Mouse (Mus musculus): ENCODE measurements around the gene Tnks2.

Tnks2 gene

DNA sequence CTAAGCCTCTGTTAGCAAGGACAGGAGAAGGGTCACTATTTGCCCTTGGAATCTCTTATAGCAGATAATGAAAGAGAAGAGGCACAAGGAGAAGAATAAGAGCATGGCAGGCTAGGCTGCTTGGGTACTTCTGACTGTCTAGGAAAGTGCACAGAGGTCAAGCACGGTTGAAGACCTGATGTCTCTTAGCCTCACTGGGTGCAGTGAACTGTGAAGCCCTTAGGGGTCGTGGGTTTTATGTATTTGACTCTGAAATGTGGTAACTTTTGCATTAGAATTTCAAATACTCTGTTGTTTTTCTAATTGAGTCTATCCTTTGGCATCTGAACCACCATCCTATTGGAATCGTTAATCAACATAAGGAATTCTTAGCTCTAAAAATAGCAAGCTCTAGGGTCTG, 53.7 kb downstream of the Tnks2 start:
- intact Hi-C loops (cut with DNase I): loop anchor here (10.0 kb wide), 1 partner anchor 97 kb away; no protein-coding TSS in a partner anchor

DNA sequence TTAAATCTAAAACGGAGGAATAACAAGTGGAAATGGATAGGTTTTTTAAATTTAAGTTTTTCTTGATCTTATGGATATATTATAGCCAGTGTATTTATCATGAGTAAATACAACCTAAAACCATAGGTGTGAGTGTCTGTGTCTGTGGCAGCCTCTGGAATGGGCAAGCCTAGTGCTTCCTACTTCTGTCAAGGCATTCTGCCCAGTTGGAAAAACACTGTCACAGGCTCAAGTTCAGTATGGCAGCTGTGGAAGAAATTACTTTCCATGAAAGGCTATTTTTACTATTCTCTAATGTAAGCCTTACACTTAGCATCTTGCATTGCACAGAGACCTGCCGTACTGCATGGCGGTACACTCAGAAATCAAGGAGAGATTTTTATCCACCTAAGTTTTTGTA, 57.7 kb downstream of the Tnks2 start:
- intact Hi-C loops (cut with DNase I): no loop called here

- intact Hi-C loops (cut with DNase I): loop anchor here (5.0 kb wide), 2 partner anchors 50 to 80 kb away; no protein-coding TSS in a partner anchor
These were observed 62.9 kb downstream of the Tnks2 start for GRCm38 (mm10) chr19:36896791-36897569.

DNA sequence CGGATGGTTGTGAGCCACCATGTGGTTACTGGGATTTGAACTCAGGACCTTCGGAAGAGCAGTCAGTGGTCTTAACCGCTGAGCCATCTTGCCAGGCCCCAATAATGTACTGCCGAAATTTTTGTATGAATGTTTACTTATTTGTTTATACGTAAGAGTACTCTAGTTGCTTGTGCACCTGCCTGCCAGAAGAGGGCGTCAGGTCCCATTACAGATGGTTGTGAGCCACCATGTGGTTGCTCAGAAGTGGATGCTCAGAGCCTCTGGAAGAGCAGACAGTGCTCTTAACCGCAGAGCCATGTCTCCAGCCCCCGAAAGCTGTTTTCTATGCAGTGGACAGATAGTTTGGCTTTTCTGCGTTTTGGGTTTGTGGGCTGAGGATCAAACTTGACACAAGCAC, 63.7 kb downstream of the Tnks2 start:
- intact Hi-C loops (cut with DNase I): loop anchor here (2.0 to 5.0 kb wide), 3 partner anchors 23 to 80 kb away; no protein-coding TSS in a partner anchor

DNA sequence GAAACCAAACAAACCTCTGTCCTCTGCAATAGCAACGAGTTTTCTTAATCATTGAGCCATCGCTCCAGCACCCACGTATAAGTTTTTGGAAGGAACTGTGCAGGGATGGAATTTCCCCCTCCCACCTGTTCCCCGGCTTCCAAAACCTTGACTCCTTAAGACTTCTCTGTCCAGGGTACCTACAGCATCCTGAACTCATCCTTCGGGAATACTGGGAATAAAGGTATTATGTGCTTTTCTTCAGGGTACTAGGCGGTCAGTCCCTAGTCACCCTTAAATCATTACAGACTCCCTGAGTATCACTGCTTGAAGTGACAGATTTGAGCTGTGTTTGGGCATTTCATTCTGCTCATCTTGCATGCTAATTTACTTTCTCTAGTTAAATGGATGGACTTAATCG, 69.3 kb downstream of the Tnks2 start:
- intact Hi-C loops (cut with DNase I): no loop called here

- intact Hi-C loops (cut with DNase I): no loop called here
These were observed 70.4 kb downstream of the Tnks2 start for GRCm38 (mm10) chr19:36904211-36905007.

DNA sequence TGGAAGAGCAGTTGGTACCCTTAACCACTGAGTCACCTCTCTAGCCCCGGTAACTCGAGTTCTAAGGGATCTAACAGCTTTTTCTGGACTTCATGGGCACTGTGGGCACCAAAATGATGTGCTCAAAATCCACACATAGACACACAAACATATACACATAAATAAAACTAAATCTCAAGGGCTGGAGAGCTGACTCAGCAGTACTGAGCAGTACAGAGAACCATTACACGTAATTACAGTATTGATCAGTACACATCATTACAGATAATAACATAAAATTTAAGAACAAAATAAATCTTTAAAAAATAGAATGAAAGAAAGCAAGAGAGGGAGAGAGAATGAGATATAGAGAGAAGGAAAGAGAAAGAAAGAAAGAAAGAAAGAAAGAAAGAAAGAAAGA, 75.1 kb downstream of the Tnks2 start:
- intact Hi-C loops (cut with DNase I): no loop called here

DNA sequence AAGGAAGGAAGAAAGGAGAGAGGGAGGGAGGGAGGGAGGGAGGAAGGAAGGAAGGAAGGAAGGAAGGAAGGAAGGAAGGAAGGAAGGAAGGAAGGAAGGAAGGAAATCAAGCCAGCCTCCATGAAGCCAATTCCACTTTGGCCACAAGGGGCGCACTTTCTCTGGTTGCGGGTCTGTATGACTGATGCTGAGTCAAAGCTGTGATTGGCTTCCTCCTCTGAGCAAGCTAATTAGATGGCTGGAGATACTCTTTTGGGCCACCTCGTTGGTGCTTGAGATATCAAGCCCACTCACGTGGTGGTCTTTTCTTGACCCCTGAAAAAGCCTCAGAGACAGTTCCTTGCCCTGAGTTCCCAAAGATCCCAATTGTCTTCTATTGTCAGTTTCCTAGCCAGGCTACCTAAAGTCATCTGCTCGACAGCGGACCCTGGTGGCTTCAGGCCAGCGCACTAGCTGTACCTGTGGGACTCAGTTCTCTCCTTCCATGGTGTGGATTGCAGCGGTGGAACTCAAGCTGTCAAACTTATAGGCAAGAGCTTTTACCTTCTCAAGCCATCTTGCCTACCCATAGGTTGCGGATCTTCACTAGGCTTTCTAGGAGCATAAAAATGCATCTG, 75.8 kb downstream of the Tnks2 start:
- intact Hi-C loops (cut with DNase I): no loop called here

GRCm38 (mm10) chr19:36910424-36911045, 76.5 kb downstream of the Tnks2 start:
- intact Hi-C loops (cut with DNase I): no loop called here

DNA sequence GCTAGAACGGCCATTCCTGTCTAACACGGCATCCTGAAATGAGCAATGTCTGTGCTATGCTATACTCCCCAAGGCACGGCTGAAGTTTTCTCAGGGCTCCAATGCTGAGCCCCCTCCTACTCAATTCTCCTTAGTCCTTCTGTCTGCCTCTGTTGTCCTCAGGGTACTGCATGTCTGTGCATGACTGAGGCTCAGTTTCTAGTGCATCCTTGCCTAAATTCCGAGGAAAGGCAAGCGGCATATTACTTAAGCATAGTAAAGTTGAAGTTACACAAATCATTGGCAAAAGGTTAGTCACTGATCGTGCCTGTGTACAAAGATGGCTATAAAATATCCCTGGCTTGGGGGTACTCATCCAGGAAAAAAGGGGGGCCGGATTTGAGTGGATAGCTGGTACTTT, 79.0 kb downstream of the Tnks2 start:
- intact Hi-C loops (cut with DNase I): no loop called here

DNA sequence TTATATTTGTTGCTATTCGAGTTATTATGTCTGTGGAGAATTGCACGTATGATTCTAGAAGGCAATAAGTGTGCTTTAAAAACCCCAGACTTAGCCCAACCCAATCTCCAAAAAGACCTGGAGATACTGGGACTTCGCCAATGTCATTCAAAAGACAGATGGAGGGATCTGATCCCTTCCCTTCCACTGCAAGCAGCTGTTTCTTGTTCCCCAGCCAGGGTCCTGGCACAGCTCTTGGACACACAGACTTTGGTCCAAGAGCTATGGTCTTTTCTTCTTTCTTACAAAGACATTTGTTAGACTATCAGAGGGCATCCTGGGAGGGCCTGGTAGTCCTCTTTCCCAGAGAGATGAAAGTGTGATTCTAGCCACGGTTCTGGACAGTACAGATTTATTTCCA, 82.2 kb downstream of the Tnks2 start:
- intact Hi-C loops (cut with DNase I): loop anchor here (5.0 kb wide), 1 partner anchor 99 kb away; no protein-coding TSS in a partner anchor

DNA sequence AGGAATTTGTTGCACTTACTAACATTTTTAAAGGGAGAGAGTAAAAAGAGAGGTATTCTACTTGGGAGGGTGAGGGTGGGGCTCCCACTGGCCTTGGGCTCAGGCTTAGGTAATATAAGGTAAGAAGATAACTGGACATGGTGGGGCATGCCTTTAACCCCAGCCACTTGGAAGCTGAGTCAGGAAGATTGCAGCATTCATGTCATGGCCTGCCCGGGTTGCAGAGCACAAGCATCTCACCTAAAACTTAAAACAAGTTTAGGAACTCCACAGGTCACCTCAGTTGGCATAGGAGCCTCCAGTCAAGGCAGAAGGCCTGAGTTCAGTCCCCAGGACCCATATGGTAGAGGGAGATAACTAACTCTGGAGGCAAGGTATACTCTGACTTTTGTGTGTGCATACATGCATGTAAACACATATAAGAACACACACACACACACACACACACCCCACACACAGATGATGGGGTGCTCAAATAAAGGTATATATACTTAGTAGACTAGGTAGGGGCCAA, 82.9 kb downstream of the Tnks2 start:
- intact Hi-C loops (cut with DNase I): loop anchor here (5.0 kb wide), 1 partner anchor 100 kb away; no protein-coding TSS in a partner anchor

- intact Hi-C loops (cut with DNase I): loop anchor here (5.0 kb wide), 1 partner anchor 101 kb away; no protein-coding TSS in a partner anchor
These were observed 84.6 kb downstream of the Tnks2 start for GRCm38 (mm10) chr19:36918441-36919301.

DNA sequence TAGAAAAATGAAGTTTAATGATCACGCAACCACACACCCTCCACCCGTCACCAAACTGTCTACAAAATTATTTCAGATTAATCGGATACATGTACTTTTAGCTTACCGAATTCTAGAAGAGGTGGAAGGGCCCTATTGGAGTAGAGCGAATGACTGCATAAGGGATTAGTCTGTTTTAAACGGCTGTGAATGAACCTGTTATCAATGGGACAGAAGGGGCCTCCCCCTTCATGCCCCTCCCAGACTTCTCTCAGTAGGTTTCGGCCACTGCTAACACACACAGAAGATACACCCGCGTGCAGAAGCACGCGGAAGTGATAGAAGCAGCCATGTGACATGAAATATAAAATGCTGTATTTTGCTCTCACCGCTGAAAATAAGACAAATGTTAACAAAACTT, 85.4 kb downstream of the Tnks2 start, which contains the start of gene Fgfbp3:
Fgfbp3 (minus strand) TSS at position 150 of the 400 bp plus-strand sequence.
- intact Hi-C loops (cut with DNase I): loop anchor here (5.0 kb wide), 1 partner anchor 102 kb away; no protein-coding TSS in a partner anchor

DNA sequence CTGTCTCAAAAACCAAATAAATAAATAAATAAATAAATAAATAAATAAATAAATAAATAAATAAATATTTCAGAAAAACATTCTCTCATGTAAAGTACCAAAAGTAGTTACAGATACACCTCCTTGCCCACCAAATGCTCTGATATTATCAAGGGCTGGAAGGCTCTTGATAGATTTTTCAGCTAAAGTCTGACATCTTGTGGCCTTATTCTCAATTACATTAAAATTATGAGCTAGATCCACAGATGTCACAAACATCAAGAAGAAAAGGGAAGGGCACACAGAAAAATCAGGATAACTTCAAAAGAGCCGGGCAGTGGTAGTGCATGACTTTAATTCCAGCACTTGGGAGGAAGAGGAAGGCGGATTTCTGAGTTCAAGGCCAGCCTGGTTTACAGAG, 88.0 kb downstream of the Tnks2 start:
- intact Hi-C loops (cut with DNase I): loop anchor here (5.0 kb wide), 1 partner anchor 40 kb away; no protein-coding TSS in a partner anchor

DNA sequence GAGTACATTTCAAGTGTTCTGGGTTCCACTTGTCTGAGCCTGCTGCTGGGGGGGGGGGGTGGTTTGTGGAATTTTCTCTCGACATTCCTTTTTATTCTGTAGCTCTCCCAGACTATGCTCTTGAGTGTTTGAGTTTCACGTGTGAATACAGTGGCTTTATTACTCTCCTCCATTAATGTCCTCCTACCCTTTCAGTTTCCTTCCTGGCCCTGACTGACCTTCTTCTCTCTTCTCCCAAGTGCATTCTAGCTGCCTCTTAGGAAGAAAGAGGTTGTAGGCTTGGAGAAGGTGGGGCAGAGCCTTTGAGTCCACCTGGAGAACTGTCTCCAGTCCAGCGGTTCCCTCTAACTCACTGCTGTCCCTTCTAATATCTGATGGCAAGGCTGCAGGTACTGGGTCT, 88.9 kb downstream of the Tnks2 start:
- intact Hi-C loops (cut with DNase I): loop anchor here (5.0 kb wide), 1 partner anchor 41 kb away; no protein-coding TSS in a partner anchor

GRCm38 (mm10) chr19:36925671-36926552, 91.9 kb downstream of the Tnks2 start, which contains the start of gene Btaf1:
TSS of gene Btaf1 (plus strand) at chr19:36926079.
- intact Hi-C loops (cut with DNase I): no loop called here

DNA sequence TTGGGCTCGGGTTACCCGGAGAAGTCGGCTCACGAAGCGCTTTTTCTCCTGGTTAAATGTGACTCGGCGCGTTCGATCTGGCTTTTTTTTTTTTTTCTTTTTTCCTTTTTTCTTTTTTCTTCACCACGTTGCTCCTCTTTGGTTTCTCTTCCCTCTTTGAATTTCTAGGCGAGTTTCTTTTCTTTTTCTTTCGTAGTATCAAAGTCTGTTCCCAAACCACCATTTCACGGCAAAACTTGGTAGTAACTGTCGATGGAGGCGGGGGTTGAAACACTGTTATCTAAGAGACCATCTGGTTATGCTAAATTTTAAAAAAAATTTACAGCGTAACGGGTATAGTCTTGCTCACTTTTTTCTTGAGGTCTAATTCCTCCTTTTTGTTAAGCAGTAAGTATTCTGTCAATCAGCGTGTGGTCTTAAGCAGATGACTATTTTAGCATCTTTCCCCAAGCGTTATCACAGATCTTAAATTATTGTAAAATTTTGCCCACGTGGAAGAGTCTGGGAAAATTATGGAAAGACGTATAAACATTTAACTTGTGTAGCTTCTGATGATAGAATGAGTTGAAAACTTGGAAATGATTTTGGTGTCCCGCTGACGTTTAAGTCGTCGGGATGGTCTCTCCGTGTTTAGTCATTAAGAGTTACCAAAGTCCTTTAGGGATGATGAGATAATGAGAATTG, 92.7 kb downstream of the Tnks2 start:
- intact Hi-C loops (cut with DNase I): no loop called here
